10 mouse cellular contexts compared by ENCODE assay signal in the genomic region with DNA sequence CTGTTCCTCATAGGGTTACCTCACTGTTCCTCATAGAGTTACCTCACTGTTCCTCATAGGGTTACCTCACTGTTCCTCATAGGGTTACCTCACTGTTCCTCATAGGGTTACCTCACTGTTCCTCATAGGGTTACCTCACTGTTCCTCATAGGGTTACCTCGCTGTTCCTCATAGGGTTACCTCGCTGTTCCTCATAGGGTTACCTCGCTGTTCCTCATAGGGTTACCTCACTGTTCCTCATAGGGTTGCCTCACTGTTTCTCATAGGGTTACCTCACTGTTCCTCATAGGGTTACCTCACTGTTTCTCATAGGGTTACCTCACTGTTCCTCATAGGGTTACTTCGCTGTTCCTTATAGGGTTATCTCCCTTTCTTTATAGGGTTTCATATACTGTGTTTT. TPM values are rescaled to one million over a fixed set of nuclear protein-coding genes. Genes with fewer than 3 reads are reported as not detected.
"Had no signal": no experiment of that assay in that cellular context is flagged by ENCODE, and none has a peak within 500 bp of the region (broad histone marks: within the 10 kb centered on the region; RNA-seq: fewer than 3 reads in every experiment).

No protein-coding gene starts in this region.

RNA-seq across cellular contexts. Expression of gene Neurod6, which starts 29.9 kb away (rescaled TPM):
- total RNA-seq: gastrocnemius, adult 18-20 months; gastrocnemius, adult 2 months; gastrocnemius, adult 8-10 months; gastrocnemius, postnatal 14 days; gastrocnemius, postnatal 25 days; gastrocnemius, postnatal 36 days; gastrocnemius, postnatal 4 days; heart, adult 18-20 months; heart, adult 2 months; heart, adult 8-10 months had no signal
